ENCODE assay signal across 1 mouse cellular context in the genomic region with DNA sequence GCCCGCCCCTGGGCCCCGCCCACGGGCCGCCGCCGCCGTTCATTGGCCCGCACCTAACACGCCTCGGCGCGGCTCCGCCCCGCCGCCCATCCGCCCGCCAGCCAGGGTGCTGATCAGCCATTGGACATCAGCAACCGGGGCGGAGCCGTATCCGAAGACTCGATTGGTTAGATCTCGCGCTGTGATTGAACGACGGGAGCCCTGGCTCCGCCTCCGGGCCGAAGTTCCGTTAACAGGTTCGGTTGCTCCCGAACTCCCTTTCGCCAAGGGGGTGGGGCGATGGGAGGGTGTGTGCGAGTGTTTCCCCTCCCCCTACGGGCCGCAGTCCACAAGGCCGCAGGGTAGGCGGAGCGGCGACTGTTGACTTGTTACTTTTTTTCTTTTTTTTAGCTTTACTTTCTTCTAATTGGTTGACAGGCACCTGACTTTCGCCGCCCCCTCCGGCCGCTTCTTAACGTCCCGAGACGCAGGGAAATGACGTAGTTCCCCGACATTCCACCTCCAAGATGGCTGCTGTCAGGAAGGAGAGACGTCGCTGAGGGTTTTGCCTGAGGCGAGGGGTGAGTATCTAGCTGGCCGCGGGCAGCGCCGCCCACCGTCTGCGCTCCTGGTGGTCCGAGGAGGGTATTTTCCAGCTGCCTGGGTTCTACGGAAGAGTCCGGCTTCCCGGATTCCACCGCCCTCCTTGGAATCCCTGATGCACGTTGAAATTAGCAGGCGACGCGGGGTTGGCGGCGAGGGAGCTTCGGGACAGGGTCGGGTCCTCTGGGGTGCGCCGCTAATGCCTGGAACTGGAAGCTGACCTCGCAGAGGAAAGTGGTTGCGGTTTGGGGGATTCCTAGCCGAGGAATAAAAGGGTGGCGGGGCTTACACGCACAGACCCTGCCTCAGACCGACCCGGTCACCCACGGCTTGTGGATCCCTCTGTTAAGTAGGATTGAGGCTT.
TF ChIP-seq lines count a peak whose summit lies in the region.

A gene (plus strand): TSS at position 259 of the 946 bp plus-strand sequence.

TF ChIP-seq in CH12.LX, 34 proteins besides CTCF, POLR2A, EP300 and RAD21 (continued from another document):
- TF ChIP-seq E2F4 (IDR thresholded peaks at IDR 0.05; ENCODE audit: insufficient replicate concordance, low read depth, low read length) (no peak), KAT2A (IDR thresholded peaks at IDR 0.05; ENCODE audit: insufficient replicate concordance, low read length) (peak; percentile 24; the same call in 1 of the 2 replicates), CHD2 (IDR thresholded peaks at IDR 0.05; ENCODE audit: low read length) (peak; percentile 85), MAZ (IDR thresholded peaks at IDR 0.05; ENCODE audit: low read depth, low read length) (peak; percentile 76; the same call in 1 of the 2 replicates), POLR2AphosphoS2 (IDR thresholded peaks at IDR 0.05; ENCODE audit: low read depth, low read length) (0 out of 2 replicates have a peak, but pooled peaks have one; percentile 70), ZMIZ1 (IDR thresholded peaks at IDR 0.05; ENCODE audit: low read depth, low read length) (no peak), MXI1 (IDR thresholded peaks at IDR 0.05; ENCODE audit: low read depth, low read length) (no peak; the same call in 1 of the 2 replicates), HCFC1 (IDR thresholded peaks at IDR 0.05; ENCODE audit: low read depth, low read length) (peak; percentile 86), SMC3 (IDR thresholded peaks at IDR 0.05; ENCODE audit: low read depth, low read length) (no peak), ETS1 (conservative IDR thresholded peaks at IDR 0.05; ENCODE audit: low read depth, low read length) (no peak), BHLHE40 (IDR thresholded peaks at IDR 0.05; ENCODE audit: low read depth, low read length) (no peak), ZNF384 (IDR thresholded peaks at IDR 0.05; ENCODE audit: low read depth, low read length) (peak; percentile 99), SIN3A (IDR thresholded peaks at IDR 0.05; ENCODE audit: low read length) (peak; percentile 88), ELF1 (IDR thresholded peaks at IDR 0.05; ENCODE audit: low read depth, low read length) (peak; percentile 67)
TF ChIP-seq in CH12.LX: peak in this region for 14.
